Mouse (Mus musculus) MEL (cell line): ENCODE measurements at regions not wholly inside any gene's neighbourhood (a gene's known extent, or its start where the extent isn't known, plus 50 kb on each side); places are given as distances from the start of the nearest gene placed in this dataset.

ENCODE experiments used
- DNase-seq: peaks from one replicate; pipeline ENCODE4 v3.0.0; 2011; ENCODE audit warnings: low read depth, low spot score
- H3K27ac ChIP-seq: 2 replicates; pipeline ENCODE4 v1.5.1; 2012; ENCODE audit warnings: low read depth, mild to moderate bottlenecking, control low read depth, low read length, moderate library complexity; ENCODE audit not compliant: control insufficient read depth
- H3K27me3 ChIP-seq, 2 experiments: fragments of 150-350 bp in 1 of 2; sonication (generic) in 1 of 2; 2 replicates each; pipeline ENCODE4 v1.6.1; 2012; ENCODE audit warnings: low read length in 2 of 2, mild to moderate bottlenecking in 2 of 2, improper control_type of control experiment in 1 of 2, moderate library complexity in 1 of 2; ENCODE audit not compliant: insufficient read depth in 2 of 2, control insufficient read depth in 1 of 2
- H3K36me3 ChIP-seq, 2 experiments: 2 replicates each; pipeline ENCODE4 v1.6.1; 2012 to 2014; ENCODE audit warnings: low read length in 2 of 2, improper control_type of control experiment in 1 of 2, inconsistent platforms in 1 of 2, mild to moderate bottlenecking in 1 of 2; ENCODE audit not compliant: insufficient read depth in 2 of 2, control insufficient read depth in 1 of 2
- H3K4me1 ChIP-seq, 2 experiments: fragments of 150-350 bp in 1 of 2; sonication (generic) in 1 of 2; 2 replicates each; pipeline ENCODE4 v1.6.1; 2012; ENCODE audit warnings: low read length in 2 of 2, improper control_type of control experiment in 1 of 2, mild to moderate bottlenecking in 1 of 2; ENCODE audit not compliant: insufficient read depth in 2 of 2, control insufficient read depth in 1 of 2
- H3K4me3 ChIP-seq, 2 experiments: fragments of 150-350 bp in 1 of 2; sonication (generic) in 1 of 2; 2 replicates each; pipeline ENCODE4 v1.5.1; 2012; ENCODE audit warnings: low read depth in 2 of 2, low read length in 2 of 2, mild to moderate bottlenecking in 2 of 2, moderate library complexity in 2 of 2, control low read depth in 1 of 2, improper control_type of control experiment in 1 of 2; ENCODE audit not compliant: control insufficient read depth in 1 of 2, insufficient read depth in 1 of 2
- H3K79me2 ChIP-seq: 2 replicates; pipeline ENCODE4 v1.6.1; 2012; ENCODE audit warnings: mild to moderate bottlenecking, low read length, moderate library complexity; ENCODE audit not compliant: control insufficient read depth, poor library complexity, insufficient read depth
- H3K9ac ChIP-seq: 2 replicates; pipeline ENCODE4 v1.6.1; 2012; ENCODE audit warnings: low read depth, mild to moderate bottlenecking, control low read depth, low read length, moderate library complexity; ENCODE audit not compliant: control insufficient read depth, poor library complexity, severe bottlenecking
- H3K9me3 ChIP-seq: fragments of 150-350 bp; sonication (generic); replicated peaks from 2 replicates; pipeline ENCODE4 v1.6.1; 2012; ENCODE audit warnings: mild to moderate bottlenecking, low read length, improper control_type of control experiment, moderate library complexity; ENCODE audit not compliant: insufficient read depth
- BHLHE40 ChIP-seq: IDR thresholded peaks from 2 replicates; pipeline ENCODE4 v1.6.1; 2012; ENCODE audit warnings: low read depth, mild to moderate bottlenecking, inconsistent platforms, low read length, improper control_type of control experiment, borderline replicate concordance
- CHD1 ChIP-seq: IDR thresholded peaks from 2 replicates; pipeline ENCODE4 v1.6.1; 2012; ENCODE audit warnings: low read depth, mild to moderate bottlenecking, inconsistent platforms, low read length, improper control_type of control experiment
- E2F4 ChIP-seq: IDR thresholded peaks from 2 replicates; pipeline ENCODE4 v1.6.1; 2011; ENCODE audit warnings: low read depth, low read length, improper control_type of control experiment, borderline replicate concordance
- EP300 ChIP-seq, 2 experiments: IDR thresholded peaks; 2 replicates each; pipeline ENCODE4 v1.6.1; 2011; ENCODE audit warnings: improper control_type of control experiment in 2 of 2, low read length in 2 of 2, low read depth in 1 of 2, mild to moderate bottlenecking in 1 of 2
- JUND ChIP-seq: IDR thresholded peaks from 2 replicates; pipeline ENCODE4 v1.6.1; 2011; ENCODE audit warnings: low read depth, mild to moderate bottlenecking, improper control_type of control experiment, low read length
- MAX ChIP-seq: IDR thresholded peaks from 2 replicates; pipeline ENCODE4 v1.6.1; 2011; ENCODE audit warnings: low read length, improper control_type of control experiment
- MEF2A ChIP-seq: IDR thresholded peaks from 2 replicates; pipeline ENCODE4 v1.6.1; 2014; ENCODE audit warnings: low read depth, mild to moderate bottlenecking, inconsistent platforms, low read length, improper control_type of control experiment; ENCODE audit not compliant: poor library complexity, insufficient replicate concordance, severe bottlenecking; ENCODE audit errors: extremely low read depth
- MXI1 ChIP-seq: IDR thresholded peaks from 2 replicates; pipeline ENCODE4 v1.6.1; 2011; ENCODE audit warnings: mild to moderate bottlenecking, low read depth, low read length, improper control_type of control experiment
- MYB ChIP-seq: IDR thresholded peaks from 2 replicates; pipeline ENCODE4 v1.6.1; 2011; ENCODE audit warnings: mild to moderate bottlenecking, low read depth, low read length, improper control_type of control experiment
- MYC ChIP-seq: IDR thresholded peaks from 2 replicates; pipeline ENCODE4 v1.6.1; 2011; ENCODE audit warnings: low read depth, mild to moderate bottlenecking, low read length, improper control_type of control experiment, moderate library complexity
- NRF1 ChIP-seq: IDR thresholded peaks from 2 replicates; pipeline ENCODE4 v1.6.1; 2014; ENCODE audit warnings: low read depth, mild to moderate bottlenecking, inconsistent platforms, low read length, improper control_type of control experiment, moderate library complexity; ENCODE audit not compliant: poor library complexity, insufficient read depth, severe bottlenecking
- POLR2AphosphoS5 ChIP-seq: IDR thresholded peaks from 2 replicates; pipeline ENCODE4 v1.6.1; 2012; ENCODE audit warnings: low read depth, borderline replicate concordance, mild to moderate bottlenecking, inconsistent platforms, low read length, moderate library complexity, mixed read lengths
- RAD21 ChIP-seq: IDR thresholded peaks from 2 replicates; pipeline ENCODE4 v1.6.1; 2011; ENCODE audit warnings: mild to moderate bottlenecking, low read depth, low read length, improper control_type of control experiment
- SIN3A ChIP-seq: IDR thresholded peaks from 2 replicates; pipeline ENCODE4 v1.6.1; 2012; ENCODE audit warnings: low read length, improper control_type of control experiment, inconsistent platforms
- SMC3 ChIP-seq: IDR thresholded peaks from 2 replicates; pipeline ENCODE4 v1.6.1; 2011; ENCODE audit warnings: low read depth, low read length, improper control_type of control experiment
- TBP ChIP-seq: IDR thresholded peaks from 2 replicates; pipeline ENCODE4 v1.8.0; 2011; ENCODE audit warnings: low read depth, low read length, improper control_type of control experiment
- TCF12 ChIP-seq: IDR thresholded peaks from 2 replicates; pipeline ENCODE4 v1.6.1; 2014; ENCODE audit warnings: low read depth, mild to moderate bottlenecking, inconsistent platforms, low read length, improper control_type of control experiment, moderate library complexity
- UBTF ChIP-seq: IDR thresholded peaks from 2 replicates; pipeline ENCODE4 v1.6.1; 2012; ENCODE audit warnings: low read depth, mild to moderate bottlenecking, inconsistent platforms, low read length, improper control_type of control experiment, moderate library complexity, borderline replicate concordance; ENCODE audit not compliant: insufficient read depth
- ZC3H11A ChIP-seq: IDR thresholded peaks from 2 replicates; pipeline ENCODE4 v1.6.1; 2012; ENCODE audit warnings: low read depth, mild to moderate bottlenecking, inconsistent platforms, low read length, improper control_type of control experiment
- ZMIZ1 ChIP-seq: IDR thresholded peaks from 2 replicates; pipeline ENCODE4 v1.6.1; 2012; ENCODE audit warnings: low read depth, mild to moderate bottlenecking, inconsistent platforms, low read length, improper control_type of control experiment, moderate library complexity

DNA sequence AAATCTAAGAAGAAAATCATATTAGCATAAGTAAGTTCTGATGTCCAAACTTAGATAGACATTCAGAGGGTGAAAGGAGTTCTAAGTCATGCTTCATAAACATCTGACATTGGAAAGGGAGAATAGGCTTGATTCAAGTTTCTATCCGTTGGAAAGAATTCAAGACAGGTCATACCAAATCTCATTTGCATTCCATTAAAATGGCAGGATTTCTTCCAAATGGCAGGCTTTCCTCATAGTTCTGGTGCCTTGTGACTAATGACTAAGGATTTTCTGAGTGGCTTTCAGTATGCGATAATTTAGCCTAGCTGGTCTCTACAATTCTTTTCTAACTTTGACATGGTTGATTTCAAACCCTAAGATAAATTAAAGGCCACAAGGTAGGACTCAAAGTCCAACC, 1466.9 kb downstream of the Zfp704 start:
- Histone ChIP-seq H3K27me3 (no peaks in the 10 kb centered on the region), H3K4me1 (no peaks in the 10 kb centered on the region), H3K9ac (no peak overlapping the region), H3K4me3 (no peak overlapping the region), H3K9me3 (no peaks in the 10 kb centered on the region), H3K36me3 (no peaks in the 10 kb centered on the region; a peak in 1 of 4 replicates), H3K27ac (no peak overlapping the region), H3K79me2 (no peaks in the 10 kb centered on the region)
- TF ChIP-seq UBTF (no peak), MAX (no peak), BHLHE40 (no peak), MEF2A (no peak), ZC3H11A (no peak), MYB (no peak), SMC3 (no peak)
- DNase-seq = no peak

GRCm38 (mm10) chr3:8142190-8142589, 1467.7 kb downstream of the Zfp704 start:
- Histone ChIP-seq H3K36me3 (no peaks in the 10 kb centered on the region; a peak in 1 of 4 replicates), H3K79me2 (no peaks in the 10 kb centered on the region), H3K27ac (no peak overlapping the region), H3K4me1 (no peaks in the 10 kb centered on the region), H3K9me3 (no peaks in the 10 kb centered on the region), H3K4me3 (no peak overlapping the region), H3K27me3 (no peaks in the 10 kb centered on the region), H3K9ac (no peak overlapping the region)
- TF ChIP-seq CHD1 = no peak
- TF ChIP-seq MYC = no peak
- TF ChIP-seq TCF12 = no peak
- no peak for TF ChIP-seq EP300 (IDR thresholded peaks at IDR 0.05; ENCODE audit: low read depth in 1 of 2, low read length in 2 of 2)
- TF ChIP-seq UBTF = no peak
- no peak for TF ChIP-seq RAD21
- TF ChIP-seq MXI1 = no peak
- no peak for TF ChIP-seq TBP
- no peak for TF ChIP-seq MAX
- no peak for TF ChIP-seq SIN3A
- no peak for TF ChIP-seq NRF1
- no peak for TF ChIP-seq POLR2AphosphoS5
- no peak for TF ChIP-seq ZMIZ1
- no peak for TF ChIP-seq E2F4
- no peak for TF ChIP-seq JUND
- DNase-seq = no peak
